Mouse (Mus musculus): ENCODE results near the gene Rhox4c. TPM values are rescaled to one million over a fixed set of nuclear protein-coding genes. Genes with fewer than 3 reads are reported as not detected.

The Rhox4c gene
- total RNA-seq (2023), result not detected in 2 replicates

DNA sequence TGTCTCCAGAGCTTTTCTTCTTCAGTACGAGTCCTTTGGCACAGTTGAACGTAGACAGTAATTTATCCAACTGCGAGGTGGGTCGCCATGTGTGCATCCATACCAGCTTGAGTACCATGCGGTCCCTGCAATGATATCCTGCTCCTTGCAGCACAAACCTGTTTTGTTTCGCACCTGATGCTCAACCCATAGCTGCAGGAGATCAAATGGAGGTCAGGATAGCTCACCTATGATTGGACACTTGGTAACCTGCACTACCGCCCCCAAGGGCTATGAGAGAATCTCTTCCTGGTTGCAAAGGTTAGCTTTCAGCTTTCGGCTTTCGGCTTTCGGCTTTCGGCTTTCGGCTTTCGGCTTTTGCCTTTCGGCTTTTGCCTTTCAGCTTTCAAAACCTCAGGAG, at the start of gene Rhox4c:
TSS of gene Rhox4c (plus strand) at position 301 of the 400 bp plus-strand sequence.

DNA sequence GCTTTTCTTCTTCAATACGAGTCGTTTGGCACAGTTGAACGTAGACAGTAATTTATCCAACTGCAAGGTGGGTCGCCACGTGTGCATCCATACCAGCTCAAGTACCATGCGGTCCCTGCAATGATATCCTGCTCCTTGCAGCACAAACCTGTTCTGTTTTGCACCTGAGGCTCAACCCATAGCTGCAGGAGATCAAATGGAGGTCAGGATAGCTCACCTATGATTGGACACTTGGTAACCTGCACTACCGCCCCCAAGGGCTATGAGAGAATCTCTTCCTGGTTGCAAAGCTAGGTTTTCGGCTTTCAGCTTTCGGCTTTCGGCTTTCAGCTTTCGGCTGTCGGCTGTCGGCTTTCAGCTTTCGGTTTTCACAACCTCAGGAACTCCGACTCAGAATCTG, 47.9 kb upstream of the Rhox4c start, which contains the start of gene Rhox4b:
TSS of gene Rhox4b (plus strand) at position 301 of the 400 bp plus-strand sequence.

DNA sequence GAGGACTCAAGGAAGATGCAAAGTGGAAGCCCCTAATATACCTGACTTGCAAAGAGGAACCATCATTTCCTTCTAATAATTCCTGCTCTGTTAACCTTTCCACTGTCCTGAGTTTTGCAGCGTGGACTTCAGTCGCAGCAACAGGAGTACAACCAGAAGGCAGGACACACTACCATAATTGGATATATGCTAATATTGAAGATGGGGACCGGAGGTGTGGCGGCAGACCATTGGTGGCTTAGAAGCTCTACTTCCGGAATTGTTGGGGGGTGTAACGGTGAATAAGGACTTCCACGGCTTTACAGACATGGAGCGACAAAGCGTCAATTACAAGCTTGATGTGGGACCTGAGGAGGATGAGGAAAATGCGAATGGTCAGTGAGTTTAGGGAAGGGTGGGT, 26.8 kb upstream of the Rhox4c start, which contains the start of gene Rhox2c:
TSS of gene Rhox2c (plus strand) at position 301 of the 400 bp plus-strand sequence.

DNA sequence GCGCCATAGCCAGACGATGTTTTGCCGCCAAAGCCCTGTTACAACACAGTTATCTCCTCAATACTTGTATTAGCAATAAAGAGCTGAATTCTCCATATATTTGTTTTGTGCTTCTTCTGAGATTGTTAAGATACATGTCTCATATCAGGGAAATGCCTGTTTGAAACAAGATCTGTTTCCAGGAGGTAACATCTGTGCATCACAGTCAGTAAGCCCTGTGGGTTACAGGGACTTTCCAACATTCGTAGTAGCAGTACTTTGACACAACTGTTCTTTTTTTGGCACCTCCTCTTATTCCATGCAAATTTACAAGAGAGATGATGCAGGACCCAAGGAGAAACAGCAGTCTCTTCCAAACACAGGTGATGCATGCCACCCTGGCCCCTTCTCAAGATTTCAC, 21.9 kb upstream of the Rhox4c start, which contains the start of gene Rhox3c:
TSS of gene Rhox3c (plus strand) at position 301 of the 400 bp plus-strand sequence.

DNA sequence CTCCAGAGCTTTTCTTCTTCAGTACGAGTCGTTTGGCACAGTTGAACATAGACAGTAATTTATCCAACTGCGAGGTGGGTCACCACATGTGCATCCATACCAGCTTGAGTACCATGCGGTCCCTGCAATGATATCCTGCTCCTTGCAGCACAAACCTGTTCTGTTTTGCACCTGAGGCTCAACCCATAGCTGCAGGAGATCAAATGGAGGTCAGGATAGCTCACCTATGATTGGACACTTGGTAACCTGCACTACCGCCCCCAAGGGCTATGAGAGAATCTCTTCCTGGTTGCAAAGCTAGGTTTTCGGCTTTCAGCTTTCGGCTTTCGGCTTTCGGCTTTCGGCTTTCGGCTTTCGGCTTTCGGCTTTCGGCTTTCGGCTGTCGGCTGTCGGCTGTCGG, 33.9 kb downstream of the Rhox4c start, which contains the start of gene Rhox4d:
TSS of gene Rhox4d (plus strand) at position 301 of the 400 bp plus-strand sequence.

DNA sequence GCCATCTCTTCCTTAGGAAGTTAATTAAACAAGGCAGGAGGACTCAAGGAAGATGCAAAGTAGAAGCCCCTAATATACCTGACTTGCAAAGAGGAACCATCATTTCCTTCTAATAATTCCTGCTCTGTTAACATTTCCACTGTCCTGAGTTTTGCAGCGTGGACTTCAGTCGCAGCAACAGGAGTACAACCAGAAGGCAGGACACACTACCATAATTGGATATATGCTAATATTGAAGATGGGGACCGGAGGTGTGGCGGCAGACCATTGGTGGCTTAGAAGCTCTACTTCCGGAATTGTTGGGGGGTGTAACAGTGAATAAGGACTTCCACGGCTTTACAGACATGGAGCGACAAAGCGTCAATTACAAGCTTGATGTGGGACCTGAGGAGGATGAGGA, 50.0 kb downstream of the Rhox4c start, which contains the start of gene Rhox2e:
TSS of gene Rhox2e (plus strand) at position 301 of the 400 bp plus-strand sequence.

Other genes starting within 250 kb of the Rhox4c start
- not detected in 2 replicates for gene Rhox2a, start 235.4 kb upstream of the Rhox4c start, total RNA-seq (2023)
- gene Rhox3a, start 230.4 kb upstream of the Rhox4c start, total RNA-seq (2023), result not detected in 2 replicates
- not detected in 2 replicates for gene Rhox4a, start 215.0 kb upstream of the Rhox4c start, total RNA-seq (2023)
- not detected in 2 replicates for gene Rhox3a2, start 100.3 kb upstream of the Rhox4c start, total RNA-seq (2023)
- gene Rhox4a2, start 89.5 kb upstream of the Rhox4c start, total RNA-seq (2023), result not detected in 2 replicates
- gene Rhox2b, start 68.3 kb upstream of the Rhox4c start, total RNA-seq (2023), result not detected in 2 replicates
- gene Rhox4b, start 47.8 kb upstream of the Rhox4c start, total RNA-seq (2023), result not detected in 2 replicates
- not detected in 2 replicates for gene Rhox2c, start 26.7 kb upstream of the Rhox4c start, total RNA-seq (2023)
- not detected in 2 replicates for gene Rhox3c, start 21.8 kb upstream of the Rhox4c start, total RNA-seq (2023)
- gene Rhox2d, start 13.1 kb downstream of the Rhox4c start, total RNA-seq (2023), result not detected in 2 replicates
- gene Rhox4d, start 34.0 kb downstream of the Rhox4c start, total RNA-seq (2023), result not detected in 2 replicates
- gene Rhox2e, start 50.1 kb downstream of the Rhox4c start, total RNA-seq (2023), result not detected in 2 replicates
- gene Rhox3e, start 61.7 kb downstream of the Rhox4c start, total RNA-seq (2023), result not detected in 2 replicates
- gene Rhox4e, start 77.1 kb downstream of the Rhox4c start, total RNA-seq (2023), result not detected in 2 replicates
- gene Rhox2f, start 91.1 kb downstream of the Rhox4c start, total RNA-seq (2023), result not detected in 2 replicates
- not detected in 2 replicates for gene Rhox3f, start 100.7 kb downstream of the Rhox4c start, total RNA-seq (2023)
- gene Rhox4f, start 127.4 kb downstream of the Rhox4c start, total RNA-seq (2023), result not detected in 2 replicates
- not detected in 2 replicates for gene Rhox3g, start 148.3 kb downstream of the Rhox4c start, total RNA-seq (2023)
- gene Rhox2g, start 163.1 kb downstream of the Rhox4c start, total RNA-seq (2023), result not detected in 2 replicates
- gene Rhox4g, start 171.0 kb downstream of the Rhox4c start, total RNA-seq (2023), result not detected in 2 replicates
- gene Rhox3h, start 188.4 kb downstream of the Rhox4c start, total RNA-seq (2023), result not detected in 2 replicates
- gene Rhox2h, start 192.9 kb downstream of the Rhox4c start, total RNA-seq (2023), result not detected in 2 replicates

Data from neutrophil, adult 65 days (primary cell).